Mouse (Mus musculus): Measurements from ENCODE around the gene Cacna2d2.

The Cacna2d2 gene

DNA sequence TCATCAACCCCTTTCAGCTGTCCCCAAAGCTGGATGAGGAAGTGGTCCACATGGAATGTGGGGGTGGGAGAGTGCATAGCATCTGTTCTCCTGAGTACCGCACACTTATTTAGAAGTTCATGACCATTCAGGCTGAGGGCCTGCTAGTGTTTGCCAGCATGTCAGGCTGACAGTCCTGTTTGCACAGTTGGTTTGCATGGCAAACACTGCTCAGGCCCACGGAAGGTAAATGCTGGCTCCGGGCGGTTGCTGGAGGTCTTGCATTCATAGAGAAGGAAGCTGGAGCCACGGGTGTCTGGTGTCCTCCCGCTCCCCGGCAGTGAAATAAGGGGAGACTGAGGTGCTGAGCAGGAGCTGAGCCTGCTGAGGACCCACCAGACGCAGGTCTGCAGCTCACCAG lies 53.7 kb downstream of the Cacna2d2 start:
- in situ Hi-C loops (cut with MseI, MboI), result no loop called here

DNA sequence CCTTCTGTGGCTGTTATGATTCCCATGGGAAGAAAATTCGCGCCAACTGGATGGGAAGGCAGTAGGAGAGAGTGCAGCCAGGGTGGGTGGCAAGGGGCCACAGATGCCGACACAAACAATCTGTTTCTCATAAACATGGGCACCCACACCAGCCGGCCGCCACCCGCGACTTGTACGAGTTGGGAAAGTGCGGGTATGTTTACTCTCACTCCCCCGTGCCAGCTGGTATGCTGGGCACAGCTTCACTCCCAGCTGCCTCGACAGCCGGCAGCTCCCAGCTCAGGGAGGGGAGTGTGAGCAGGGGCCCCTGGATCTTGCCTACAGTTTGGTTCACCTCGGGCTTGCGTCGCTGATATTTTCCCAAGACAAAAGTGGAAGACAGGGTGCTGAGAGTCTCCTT lies 57.3 kb downstream of the Cacna2d2 start:
- in situ Hi-C loops (cut with MseI, MboI), result no loop called here

DNA sequence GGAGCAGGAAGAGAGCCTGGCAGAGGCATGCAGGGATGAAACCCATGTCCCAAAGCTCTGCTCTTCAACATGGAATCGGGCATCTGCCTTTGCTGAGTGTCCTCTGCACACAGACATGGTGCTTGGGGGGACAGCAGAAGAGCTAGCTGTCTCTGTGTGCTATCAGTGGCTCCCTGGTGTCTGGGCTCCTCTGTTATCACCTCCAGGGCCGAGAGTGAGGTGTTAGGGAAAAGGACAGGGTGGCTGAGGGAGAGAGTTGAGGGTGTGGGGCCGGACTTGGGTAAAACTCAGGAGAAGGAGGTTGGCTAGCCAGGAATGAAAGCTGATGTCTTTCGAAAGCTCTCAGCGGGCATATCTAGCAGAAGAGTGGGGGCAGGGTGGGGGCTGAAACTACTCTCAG lies 63.5 kb downstream of the Cacna2d2 start:
- in situ Hi-C loops (cut with MseI, MboI), result loop anchor here in 1 of 2 experiments (10.0 kb wide), 1 partner anchor 98 kb away; no protein-coding TSS in a partner anchor

DNA sequence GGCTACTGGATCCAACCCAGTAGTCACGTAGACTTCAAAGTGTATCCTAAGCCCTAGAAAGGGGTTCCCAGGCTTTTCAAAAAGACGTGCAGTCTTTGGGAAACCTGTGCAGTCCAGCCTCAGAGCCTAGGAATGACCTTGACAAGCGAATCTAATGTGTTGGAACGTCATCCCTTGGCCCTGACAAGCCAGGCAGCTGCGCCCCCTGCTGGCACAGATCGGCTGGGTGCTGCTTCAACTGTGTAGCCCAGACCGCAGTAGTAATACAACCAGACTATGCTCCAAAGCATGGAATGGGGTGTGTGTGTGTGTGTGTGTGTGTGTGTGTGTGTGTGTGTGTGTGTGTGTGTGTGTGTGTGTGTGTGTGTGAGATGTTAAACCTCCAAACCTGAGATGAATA lies 64.1 kb downstream of the Cacna2d2 start:
- in situ Hi-C loops (cut with MseI, MboI), result loop anchor here in 1 of 2 experiments (10.0 kb wide), 1 partner anchor 99 kb away; no protein-coding TSS in a partner anchor

DNA sequence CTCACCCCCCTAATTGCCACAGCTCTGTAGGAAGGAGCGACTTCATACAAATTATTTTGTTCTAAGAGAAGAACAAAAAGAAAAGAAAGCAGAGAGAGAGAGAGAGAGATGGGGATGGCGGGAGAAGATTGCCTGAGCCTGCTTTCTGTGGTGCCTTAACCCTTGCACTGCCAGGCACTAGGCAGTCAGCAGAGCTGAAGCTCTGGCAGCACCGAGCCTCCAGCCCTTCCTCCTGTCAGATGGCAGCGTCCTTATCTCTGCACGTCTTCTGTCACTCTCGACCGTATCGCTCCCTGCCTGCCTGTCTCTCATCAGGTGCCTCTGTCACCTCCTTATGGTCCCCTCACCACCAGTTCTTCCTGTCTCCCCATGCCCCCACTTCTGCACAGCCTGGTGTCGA lies 64.7 kb downstream of the Cacna2d2 start:
- in situ Hi-C loops (cut with MseI, MboI), result loop anchor here in 1 of 2 experiments (10.0 kb wide), 1 partner anchor 99 kb away; no protein-coding TSS in a partner anchor

DNA sequence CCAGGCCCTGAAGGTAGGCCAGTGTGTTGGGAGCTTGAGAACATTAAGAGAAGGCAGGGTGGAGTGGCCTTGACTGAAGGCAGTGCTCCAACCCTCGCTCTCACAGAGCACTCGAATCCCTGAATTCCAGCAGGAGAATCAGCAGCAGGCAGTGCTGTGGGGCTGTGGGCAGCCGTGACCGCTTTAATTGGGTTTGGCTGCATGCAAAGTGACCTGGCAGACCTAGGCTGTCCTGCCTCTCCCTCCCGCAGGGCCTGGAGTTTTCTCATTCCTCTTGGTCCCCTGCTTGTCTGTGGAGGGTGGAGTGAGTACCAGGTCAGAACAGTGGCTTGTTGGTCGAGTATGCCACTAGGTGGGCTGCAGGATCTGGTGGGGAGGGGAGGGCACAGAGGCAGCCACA lies 66.2 kb downstream of the Cacna2d2 start:
- in situ Hi-C loops (cut with MseI, MboI), result loop anchor here in 1 of 2 experiments (10.0 kb wide), 1 partner anchor 101 kb away; no protein-coding TSS in a partner anchor

DNA sequence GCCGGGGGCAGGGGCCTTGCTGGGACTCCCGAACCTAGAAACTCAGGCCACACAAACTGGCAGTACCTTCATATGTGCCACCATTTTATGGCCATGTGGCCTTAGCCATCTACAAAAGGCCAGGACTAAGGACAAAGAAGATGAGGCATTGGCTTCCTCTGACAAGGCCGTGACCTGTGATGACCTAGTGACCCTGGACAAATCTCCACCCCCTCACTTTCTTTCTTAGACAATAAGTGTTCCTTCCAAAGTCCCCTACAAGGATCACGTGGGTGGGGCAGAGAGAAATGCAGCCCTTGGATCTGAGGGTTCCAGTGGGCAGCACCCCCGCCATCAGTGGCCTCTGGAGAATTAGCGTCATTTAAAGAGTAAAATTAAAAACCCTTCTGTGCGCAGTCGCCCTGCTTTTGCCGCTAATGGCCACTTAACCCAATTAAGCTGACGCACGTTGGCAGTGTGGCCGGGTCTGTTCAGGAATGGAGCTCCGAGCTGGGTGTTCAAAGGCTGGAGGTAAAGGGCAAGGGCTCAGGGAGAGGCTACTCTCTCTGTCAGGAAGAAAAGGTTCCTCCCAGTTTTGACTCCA lies 69.9 kb downstream of the Cacna2d2 start:
- in situ Hi-C loops (cut with MseI, MboI), result loop anchor here in 1 of 2 experiments (10.0 kb wide), 1 partner anchor 105 kb away; no protein-coding TSS in a partner anchor

GRCm38 (mm10) chr9:107470427-107470826 lies 71.0 kb downstream of the Cacna2d2 start:
- in situ Hi-C loops (cut with MseI, MboI), result no loop called here

DNA sequence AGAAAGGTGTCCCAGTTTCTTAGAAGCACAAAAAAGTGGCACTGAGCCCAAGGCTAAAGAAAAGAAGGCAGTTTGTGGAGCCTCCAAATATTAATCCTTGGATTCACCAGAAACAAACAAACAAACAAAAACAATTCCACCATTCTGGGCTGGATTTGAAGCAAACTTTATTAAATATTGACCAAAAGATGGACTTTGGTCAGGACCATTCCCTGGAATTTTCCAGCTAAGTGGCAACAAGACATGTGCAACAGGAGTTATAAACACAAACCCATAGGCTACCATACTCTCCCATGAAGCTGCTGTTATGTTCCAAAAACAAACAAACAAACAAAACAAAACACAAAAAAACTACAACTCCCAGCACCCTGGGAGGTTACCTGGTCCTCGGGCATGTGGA lies 74.6 kb downstream of the Cacna2d2 start:
- in situ Hi-C loops (cut with MseI, MboI), result no loop called here

DNA sequence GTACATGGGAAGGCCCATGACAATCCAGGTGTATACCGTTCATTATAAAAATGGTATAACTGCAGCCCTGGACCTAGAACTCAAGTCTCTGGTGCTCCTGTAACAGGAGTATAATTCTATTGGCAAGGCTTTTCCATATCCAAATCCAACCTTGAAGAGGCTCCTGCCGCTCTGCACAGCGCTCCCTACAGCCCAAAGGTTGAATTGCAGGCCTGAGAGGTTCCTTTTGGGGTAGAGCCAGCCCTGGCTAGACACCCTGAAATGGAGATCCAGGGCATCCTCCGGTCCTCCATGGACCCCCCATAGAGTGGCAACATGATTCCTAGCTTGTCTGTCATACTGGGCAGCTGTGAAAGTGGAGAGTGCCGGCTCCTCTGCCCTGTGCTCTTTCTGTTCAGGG lies 79.6 kb downstream of the Cacna2d2 start:
- in situ Hi-C loops (cut with MseI, MboI), result no loop called here

GRCm38 (mm10) chr9:107479593-107479992 lies 80.2 kb downstream of the Cacna2d2 start:
- in situ Hi-C loops (cut with MseI, MboI), result no loop called here

DNA sequence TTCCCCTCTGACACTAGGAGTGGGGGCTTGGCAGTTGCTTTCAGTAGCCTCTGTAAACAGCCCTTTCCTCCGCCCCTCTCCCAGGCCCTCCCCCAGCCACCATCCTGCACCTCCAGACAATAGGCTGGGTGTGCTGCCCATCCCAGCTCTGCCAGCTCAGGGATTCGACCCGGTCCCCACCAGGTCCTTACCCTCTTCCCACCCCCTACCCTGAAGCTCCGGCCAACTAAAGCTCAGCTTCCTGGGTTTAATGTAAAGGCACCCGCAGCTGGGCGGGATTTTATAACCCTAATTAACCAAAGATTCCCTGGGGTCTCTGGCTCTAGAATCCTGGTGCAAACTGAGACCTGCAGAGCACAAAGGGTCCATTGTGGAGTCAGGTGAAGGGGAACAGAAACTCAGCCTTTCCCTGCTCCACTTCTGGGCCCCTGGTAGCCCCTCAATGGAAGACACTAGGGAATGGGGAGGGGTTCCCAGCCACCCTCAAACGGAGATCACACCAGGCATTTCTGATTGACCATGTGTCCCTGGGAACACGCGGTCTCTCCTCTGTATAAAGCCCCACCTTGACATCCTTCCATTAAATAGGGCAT lies 81.2 kb downstream of the Cacna2d2 start:
- in situ Hi-C loops (cut with MseI, MboI), result no loop called here

DNA sequence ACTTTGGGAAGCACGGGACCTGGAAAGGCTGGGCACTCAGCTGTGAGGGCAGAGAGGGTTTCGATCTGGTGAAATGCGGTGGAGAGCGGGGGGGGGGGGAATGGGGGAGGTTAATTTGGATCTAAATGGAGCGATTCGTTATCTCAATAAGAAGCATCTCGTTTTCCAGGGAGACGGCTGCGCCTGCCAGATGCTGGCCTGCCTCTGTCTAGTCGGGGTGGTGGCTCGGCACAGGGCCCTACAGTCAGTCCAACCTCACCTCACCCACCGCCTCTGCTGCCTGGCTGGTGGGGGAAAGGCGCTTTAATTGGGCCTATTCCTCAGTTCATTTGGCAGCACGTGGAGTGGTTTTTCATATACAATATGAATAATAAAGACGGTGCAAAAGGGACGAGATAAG lies 81.9 kb downstream of the Cacna2d2 start:
- in situ Hi-C loops (cut with MseI, MboI), result no loop called here

DNA sequence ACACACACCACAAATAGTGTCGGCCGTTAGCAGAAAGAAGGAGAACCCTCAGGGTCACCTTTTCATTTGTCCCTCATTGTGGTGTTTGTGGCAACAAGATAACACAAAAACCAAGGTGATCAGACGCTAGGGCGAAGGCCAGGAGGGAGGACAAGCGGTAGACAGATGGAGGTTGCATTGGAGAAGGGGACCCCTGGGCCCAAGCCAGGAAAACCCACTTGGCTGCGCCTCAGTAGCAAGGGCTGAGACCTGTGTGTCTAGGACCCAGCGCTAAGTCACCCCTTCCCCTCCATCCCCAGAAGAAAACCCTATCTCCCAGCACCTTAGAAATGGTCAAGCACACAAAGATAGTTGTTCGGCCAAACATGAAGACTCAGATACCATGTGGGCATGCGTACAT lies 82.6 kb downstream of the Cacna2d2 start:
- in situ Hi-C loops (cut with MseI, MboI), result no loop called here

- in situ Hi-C loops (cut with MseI, MboI), result no loop called here
These were observed 83.4 kb downstream of the Cacna2d2 start for GRCm38 (mm10) chr9:107482770-107483169.

GRCm38 (mm10) chr9:107483714-107484113 lies 84.3 kb downstream of the Cacna2d2 start:
- in situ Hi-C loops (cut with MseI, MboI), result no loop called here

DNA sequence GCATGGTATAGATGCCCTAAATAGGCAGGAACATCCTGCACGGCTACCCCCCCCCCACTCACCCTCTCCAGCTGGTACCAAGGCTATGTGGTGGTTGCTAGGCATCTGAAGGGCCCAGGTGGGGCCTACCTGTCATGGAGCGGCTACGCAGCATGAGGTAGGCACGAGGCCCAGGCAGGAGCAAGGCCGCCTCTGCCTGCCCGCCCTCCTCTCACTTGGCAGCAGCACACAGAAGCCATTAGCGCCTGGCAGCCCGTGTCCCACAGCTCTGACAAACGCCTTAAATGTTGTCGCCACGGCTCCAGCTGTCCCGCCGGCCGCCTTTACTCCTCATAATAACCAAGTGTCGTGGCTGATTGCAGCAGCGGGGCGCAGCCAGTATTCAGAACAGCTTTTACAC lies 84.9 kb downstream of the Cacna2d2 start:
- in situ Hi-C loops (cut with MseI, MboI), result no loop called here

- in situ Hi-C loops (cut with MseI, MboI), result no loop called here
These were observed 85.4 kb downstream of the Cacna2d2 start for GRCm38 (mm10) chr9:107484766-107485165.

DNA sequence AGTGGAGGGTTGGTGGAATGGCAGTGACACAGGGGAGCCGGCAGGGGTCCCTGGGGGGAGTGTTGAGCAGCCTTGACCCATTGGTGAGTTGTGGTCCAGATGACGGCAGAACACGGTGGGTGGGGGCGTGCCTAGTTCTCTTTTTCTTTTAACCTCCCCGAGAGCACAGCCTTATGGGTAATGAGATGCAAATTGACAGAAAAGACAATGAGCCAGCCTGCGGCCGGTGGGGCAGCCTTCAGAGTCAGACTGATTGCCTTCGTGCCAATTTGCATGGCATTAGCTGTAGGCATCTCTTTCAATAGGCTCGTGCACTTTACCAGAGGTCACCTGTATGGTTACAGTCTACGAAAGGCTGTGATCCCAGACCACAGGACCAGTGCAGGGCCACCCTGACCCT lies 86.7 kb downstream of the Cacna2d2 start:
- in situ Hi-C loops (cut with MseI, MboI), result no loop called here

DNA sequence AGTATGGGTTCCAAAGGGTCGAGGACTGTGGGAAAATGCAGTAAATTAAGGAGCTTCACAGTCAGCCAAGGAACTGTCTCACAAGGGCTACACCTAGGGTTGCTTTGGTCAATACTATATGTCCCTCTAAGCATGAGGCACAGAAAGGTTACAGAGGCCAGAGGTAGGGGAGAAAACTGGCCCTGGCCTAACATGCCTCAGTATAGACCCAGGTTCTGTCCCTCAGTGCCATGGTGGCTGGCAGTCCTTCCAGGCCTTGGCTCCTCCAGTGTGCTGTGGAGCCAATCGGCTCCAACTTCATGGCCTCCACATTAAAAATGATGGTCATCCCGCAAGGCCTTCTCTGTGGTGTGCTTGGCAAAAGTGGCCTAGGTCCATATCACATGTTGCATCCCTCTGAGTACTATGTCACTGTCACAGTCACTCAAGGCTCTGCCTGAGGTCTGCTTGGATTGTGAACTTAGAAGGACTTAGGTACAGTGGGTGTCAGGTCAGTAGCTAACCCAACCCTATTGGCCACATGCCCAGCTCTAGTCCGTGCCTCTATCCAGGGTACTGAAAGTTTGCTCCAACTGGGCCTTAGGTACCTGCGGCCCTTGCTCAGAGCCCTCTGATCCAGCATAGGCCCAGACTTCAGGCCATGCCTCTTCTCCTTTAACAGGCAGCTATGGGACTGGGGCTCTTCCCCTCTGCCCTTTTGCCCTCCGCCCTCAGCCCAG lies 87.3 kb downstream of the Cacna2d2 start:
- in situ Hi-C loops (cut with MseI, MboI), result no loop called here

- in situ Hi-C loops (cut with MseI, MboI), result no loop called here
These were observed 90.7 kb downstream of the Cacna2d2 start for GRCm38 (mm10) chr9:107490146-107490545.

- in situ Hi-C loops (cut with MseI, MboI), result no loop called here
These were observed 91.2 kb downstream of the Cacna2d2 start for GRCm38 (mm10) chr9:107490625-107491024.

DNA sequence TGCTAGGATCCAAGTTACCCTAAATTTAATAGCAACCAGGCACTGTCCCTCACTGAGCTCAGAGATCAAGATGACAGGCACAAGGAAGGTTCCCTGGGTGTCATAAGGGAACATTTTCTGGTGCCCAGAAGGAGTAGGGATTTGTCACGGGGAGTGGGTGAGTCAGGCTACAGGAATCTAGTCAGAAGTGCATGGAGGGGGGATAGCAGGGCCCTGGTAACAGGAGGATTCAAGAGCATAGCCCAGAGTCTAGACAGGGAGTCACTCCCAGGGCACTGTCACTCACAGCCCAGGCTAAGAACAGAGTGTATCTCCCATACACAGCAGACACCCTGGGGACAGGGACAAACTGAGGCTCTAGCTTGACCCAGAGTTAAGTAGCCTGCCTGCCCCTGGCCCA lies 94.1 kb downstream of the Cacna2d2 start:
- in situ Hi-C loops (cut with MseI, MboI), result no loop called here

All from mouse trophoblast stem cell (cell line).